Mouse (Mus musculus) erythroblast, embryonic 14.5 days (primary cell): ENCODE results near the gene Plxnc1. TPM values are rescaled to one million over a fixed set of nuclear protein-coding genes. Genes with fewer than 3 reads are reported as not detected.

ENCODE experiments used
- H3K27me3 ChIP-seq: 2 replicates; pipeline ENCODE4 v1.6.1; 2012; ENCODE audit warnings: inconsistent platforms; ENCODE audit not compliant: control insufficient read depth
- H3K36me3 ChIP-seq: 2 replicates; pipeline ENCODE4 v1.6.1; 2012; ENCODE audit warnings: mild to moderate bottlenecking, inconsistent platforms; ENCODE audit not compliant: control insufficient read depth
- H3K4me1 ChIP-seq: 2 replicates; pipeline ENCODE4 v1.6.1; 2012; ENCODE audit warnings: inconsistent platforms; ENCODE audit not compliant: control insufficient read depth
- H3K4me3 ChIP-seq: replicated peaks from 2 replicates; pipeline ENCODE3; 2012; ENCODE audit warnings: moderate library complexity, mild to moderate bottlenecking, inconsistent platforms
- H3K9me3 ChIP-seq: 2 replicates; pipeline ENCODE4 v1.6.1; 2012; ENCODE audit warnings: low read length, inconsistent platforms, mixed read lengths; ENCODE audit not compliant: control insufficient read depth
- GATA1 ChIP-seq: IDR thresholded peaks from 2 replicates; pipeline ENCODE4 v1.6.1; 2012; ENCODE audit warnings: low read length, inconsistent platforms, mixed read lengths
- TAL1 ChIP-seq: IDR thresholded peaks from 3 replicates; pipeline ENCODE4 v1.6.1; 2012; ENCODE audit warnings: low read length, inconsistent platforms, mixed read lengths
- polyA plus RNA-seq: library from polyadenylated mRNA; stranded (reverse); fragments of >175 nt; gene quantifications from 2 replicates; pipeline ENCODE4 v1.2.3, GENCODE M21; 2012

Plxnc1 gene
- polyA plus RNA-seq, 1 experiment = 0.05 TPM

DNA sequence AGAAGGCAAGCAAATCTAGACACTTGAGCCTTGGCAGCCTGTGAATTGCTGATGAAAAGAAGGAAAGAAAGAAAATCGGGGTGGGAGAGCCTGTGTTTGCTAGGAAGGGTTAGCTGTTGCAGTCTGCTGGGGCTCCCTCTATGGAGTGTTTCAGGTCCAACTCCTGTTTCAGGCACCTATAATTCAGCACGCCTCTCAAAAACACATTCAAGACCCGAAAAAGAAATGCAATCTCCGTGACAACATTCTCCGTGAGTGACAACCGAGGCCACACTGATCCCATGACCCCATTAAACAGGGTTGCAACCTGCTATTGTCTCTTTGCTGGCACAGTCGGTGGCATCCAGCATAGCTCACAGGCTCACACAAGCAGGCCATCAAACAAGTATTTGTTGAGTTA is 3.8 kb downstream of the Plxnc1 start:
- H3K27me3 ChIP-seq = peaks cover 57% of the 10 kb centered on the region
- no peaks in the 10 kb centered on the region for H3K36me3 ChIP-seq
- no peak overlapping the region for H3K4me3 ChIP-seq
- peaks cover 8% of the 10 kb centered on the region; the same call in 1 of the 2 replicates for H3K9me3 ChIP-seq
- peaks cover 70% of the 10 kb centered on the region for H3K4me1 ChIP-seq
- TF ChIP-seq TAL1 = no peak
- TF ChIP-seq GATA1 = no peak

DNA sequence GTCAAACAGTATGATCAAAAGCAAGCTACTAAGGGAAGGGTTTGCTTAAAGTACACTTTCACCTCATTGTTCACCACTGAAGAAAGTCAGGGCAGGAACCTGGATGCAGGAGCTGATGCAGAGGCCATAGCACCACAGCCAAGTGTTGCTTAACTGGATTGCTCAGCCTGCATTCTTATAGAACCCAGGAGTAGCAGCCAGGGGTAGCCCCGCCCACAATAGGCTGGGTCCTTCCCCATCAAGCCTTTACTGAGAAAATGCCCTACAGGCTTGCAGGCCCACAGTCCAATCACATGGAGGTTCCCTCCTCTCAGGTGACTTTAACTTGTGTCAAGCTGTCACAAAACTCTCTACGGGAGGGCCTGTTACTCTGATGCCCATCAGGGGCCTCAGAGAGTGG is 4.6 kb downstream of the Plxnc1 start:
- H3K36me3 ChIP-seq = no peaks in the 10 kb centered on the region
- peaks cover 50% of the 10 kb centered on the region for H3K27me3 ChIP-seq
- peaks cover 68% of the 10 kb centered on the region for H3K4me1 ChIP-seq
- TF ChIP-seq TAL1 (no peak), GATA1 (no peak)
- H3K9me3 ChIP-seq = peaks cover 8% of the 10 kb centered on the region; the same call in 1 of the 2 replicates
- H3K4me3 ChIP-seq = no peak overlapping the region

GRCm38 (mm10) chr10:94938899-94939298 is 5.7 kb downstream of the Plxnc1 start:
- Histone ChIP-seq H3K9me3 (peaks cover 4% of the 10 kb centered on the region; the same call in 1 of the 2 replicates), H3K27me3 (peaks cover 38% of the 10 kb centered on the region), H3K4me3 (no peak overlapping the region), H3K4me1 (peaks cover 66% of the 10 kb centered on the region), H3K36me3 (no peaks in the 10 kb centered on the region)
- no peak for TF ChIP-seq TAL1
- no peak for TF ChIP-seq GATA1

GRCm38 (mm10) chr10:94938320-94938719 is 6.3 kb downstream of the Plxnc1 start:
- no peaks in the 10 kb centered on the region; the same call in 1 of the 2 replicates for H3K9me3 ChIP-seq
- TF ChIP-seq GATA1 (no peak), TAL1 (no peak)
- H3K36me3 ChIP-seq = no peaks in the 10 kb centered on the region; the same call in 1 of the 2 replicates
- H3K4me1 ChIP-seq = peaks cover 66% of the 10 kb centered on the region
- H3K27me3 ChIP-seq = peaks cover 32% of the 10 kb centered on the region
- no peak overlapping the region for H3K4me3 ChIP-seq

- TF ChIP-seq TAL1 = no peak
- TF ChIP-seq GATA1 = no peak
- Histone ChIP-seq H3K4me3 (no peak overlapping the region), H3K4me1 (peaks cover 77% of the 10 kb centered on the region), H3K36me3 (peaks cover 3% of the 10 kb centered on the region; the same call in 1 of the 2 replicates), H3K9me3 (no peaks in the 10 kb centered on the region), H3K27me3 (peaks cover 2% of the 10 kb centered on the region; the same call in 1 of the 2 replicates)
These were observed 9.4 kb downstream of the Plxnc1 start for GRCm38 (mm10) chr10:94935270-94935669.

DNA sequence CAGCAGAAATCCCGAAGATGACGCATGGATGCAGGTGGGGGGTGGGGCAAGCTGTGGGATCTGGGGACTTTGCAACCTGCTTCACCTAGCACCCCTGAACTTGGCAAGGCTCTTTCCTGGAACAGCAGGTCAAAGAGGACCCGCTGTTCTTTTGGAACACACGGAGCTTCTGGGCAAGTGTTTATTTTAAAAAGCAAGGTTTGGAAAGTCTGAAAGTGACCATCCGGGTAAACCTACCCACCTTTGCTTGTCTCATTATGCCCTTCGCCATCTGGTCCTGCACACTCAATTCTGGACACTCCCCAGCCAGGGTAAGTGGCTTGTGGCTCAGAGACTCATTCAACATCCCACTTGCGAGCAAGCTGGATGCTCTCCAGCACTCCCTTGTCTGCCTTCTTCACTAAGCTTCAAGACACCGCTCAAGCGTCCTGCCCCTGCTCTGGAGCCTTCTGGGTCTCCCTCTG is 10.5 kb downstream of the Plxnc1 start:
- Histone ChIP-seq H3K4me3 (no peak overlapping the region), H3K4me1 (peaks cover 78% of the 10 kb centered on the region), H3K36me3 (peaks cover 3% of the 10 kb centered on the region; the same call in 1 of the 2 replicates), H3K9me3 (no peaks in the 10 kb centered on the region), H3K27me3 (no peaks in the 10 kb centered on the region)
- no peak for TF ChIP-seq TAL1
- no peak for TF ChIP-seq GATA1

DNA sequence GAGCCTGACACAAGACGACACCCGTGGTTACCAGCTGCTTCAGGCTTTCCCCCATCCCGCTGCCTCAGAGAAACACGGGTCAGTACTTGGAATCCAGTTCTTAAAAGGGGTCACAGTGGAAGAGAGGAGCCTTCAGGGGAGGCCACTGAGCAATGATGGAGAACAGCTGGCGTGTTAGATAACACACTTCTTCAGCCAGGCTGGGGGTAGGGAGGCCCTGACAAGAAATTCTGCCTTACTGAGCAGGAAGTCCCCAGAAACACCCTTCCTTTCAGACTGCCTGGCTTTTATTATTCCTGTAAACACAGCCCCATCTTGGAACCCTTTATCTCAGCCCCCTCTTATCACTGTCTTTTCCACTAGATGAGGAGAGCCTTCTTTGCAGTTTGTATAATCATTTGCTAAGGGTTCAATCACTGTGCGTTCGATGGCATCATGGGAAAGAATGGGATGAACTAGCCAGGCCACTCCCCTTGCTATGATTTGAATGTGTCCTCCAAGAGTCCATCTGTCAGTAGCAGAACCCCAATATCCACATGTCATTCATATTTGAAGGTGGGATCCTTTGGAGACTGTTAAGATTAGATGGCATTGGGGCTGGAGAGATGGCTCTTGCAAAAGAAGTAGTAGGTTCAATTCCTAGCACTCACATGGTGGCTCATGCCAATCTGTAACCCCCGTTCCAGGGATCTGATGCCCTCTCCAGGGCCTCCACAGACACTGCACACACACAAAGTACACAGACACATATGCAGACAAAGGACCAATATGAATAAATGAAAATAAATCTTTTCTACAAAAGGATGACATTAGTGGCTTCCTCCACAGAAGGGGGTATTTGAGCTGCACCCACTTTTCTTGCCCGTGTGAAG is 12.4 kb downstream of the Plxnc1 start:
- peaks cover 71% of the 10 kb centered on the region for H3K4me1 ChIP-seq
- no peaks in the 10 kb centered on the region for H3K27me3 ChIP-seq
- H3K9me3 ChIP-seq = no peaks in the 10 kb centered on the region
- peak overlapping the region; percentile 53 for H3K4me3 ChIP-seq
- peaks cover 3% of the 10 kb centered on the region; the same call in 1 of the 2 replicates for H3K36me3 ChIP-seq
- TF ChIP-seq TAL1 = peak; percentile 93
- peak; percentile 87 for TF ChIP-seq GATA1

GRCm38 (mm10) chr10:94928164-94928563 is 16.5 kb downstream of the Plxnc1 start:
- H3K4me1 ChIP-seq = peaks cover 89% of the 10 kb centered on the region
- peaks cover 3% of the 10 kb centered on the region; the same call in 1 of the 2 replicates for H3K36me3 ChIP-seq
- TF ChIP-seq GATA1 = no peak
- no peak for TF ChIP-seq TAL1

DNA sequence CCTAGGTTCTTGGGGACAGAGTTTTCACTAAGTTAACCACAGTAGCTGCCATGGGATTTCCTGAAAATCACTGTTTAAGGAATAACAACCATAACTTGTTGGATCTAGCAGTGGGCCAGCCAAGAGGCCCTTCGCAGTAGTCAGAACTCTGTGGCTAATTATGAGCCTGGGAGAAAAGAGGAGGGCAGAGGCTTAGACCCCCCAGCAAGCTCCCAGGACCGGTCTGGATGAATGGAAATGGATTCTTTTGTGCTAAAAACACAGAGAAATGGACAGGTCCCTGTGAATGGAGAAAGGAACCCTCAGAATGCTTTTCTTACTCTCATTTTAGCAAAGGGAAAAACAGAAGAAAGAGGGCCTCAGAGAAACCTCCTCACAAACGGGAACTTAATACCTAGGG is 18.3 kb downstream of the Plxnc1 start:
- Histone ChIP-seq H3K27me3 (no peaks in the 10 kb centered on the region), H3K4me1 (peaks cover 88% of the 10 kb centered on the region), H3K9me3 (no peaks in the 10 kb centered on the region), H3K36me3 (peaks cover 3% of the 10 kb centered on the region; the same call in 1 of the 2 replicates), H3K4me3 (no peak overlapping the region)
- TF ChIP-seq GATA1 (no peak), TAL1 (no peak)

More at GRCm38 (mm10) chr10:94928164-94928563, 16.5 kb downstream of the Plxnc1 start:
- no peaks in the 10 kb centered on the region for H3K9me3 ChIP-seq
- no peak overlapping the region for H3K4me3 ChIP-seq
- H3K27me3 ChIP-seq = no peaks in the 10 kb centered on the region
